Mouse (Mus musculus) lung, adult 10 weeks (tissue): ENCODE measurements around the gene Gstm7. TPM values are rescaled to one million over a fixed set of nuclear protein-coding genes. Genes with fewer than 3 reads are reported as not detected.

ENCODE experiments used
- polyA plus RNA-seq: library from polyadenylated mRNA; stranded (reverse); fragments of 350-450 nt; fragmentation: Illumina TruSeq; extraction: RNeasy Lipid Tissue Mini Kit (QIAGEN cat#74804); gene quantifications from one replicate; pipeline ENCODE4 v1.2.3, GENCODE M21; 2014; ENCODE audit warnings: low read depth, low replicate concordance; ENCODE audit not compliant: insufficient read depth

The Gstm7 gene
- 7.9 TPM for polyA plus RNA-seq

DNA sequence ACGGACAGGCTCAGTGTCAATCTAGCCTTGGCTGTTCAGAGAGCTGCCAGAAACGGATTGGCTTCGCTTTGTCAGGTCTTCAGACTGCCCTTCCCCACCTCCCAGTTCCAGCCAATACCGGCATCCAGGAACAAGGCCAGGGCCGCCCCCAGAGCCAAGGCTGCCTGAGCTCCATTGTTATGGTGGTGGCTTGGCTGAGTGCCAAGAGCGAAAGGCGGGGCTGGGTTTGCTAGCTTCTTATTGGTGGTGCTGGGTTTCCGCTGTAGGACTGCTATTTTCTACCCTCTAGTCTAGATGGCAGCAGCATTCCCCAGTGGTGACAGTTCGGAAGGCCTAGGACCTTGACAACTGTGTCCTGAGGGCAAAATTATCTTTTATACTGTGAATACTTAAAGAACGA is at the start of gene Gstm7:
Gene Gstm7, minus strand, starts transcription at position 148 of the 400 bp plus-strand sequence.

DNA sequence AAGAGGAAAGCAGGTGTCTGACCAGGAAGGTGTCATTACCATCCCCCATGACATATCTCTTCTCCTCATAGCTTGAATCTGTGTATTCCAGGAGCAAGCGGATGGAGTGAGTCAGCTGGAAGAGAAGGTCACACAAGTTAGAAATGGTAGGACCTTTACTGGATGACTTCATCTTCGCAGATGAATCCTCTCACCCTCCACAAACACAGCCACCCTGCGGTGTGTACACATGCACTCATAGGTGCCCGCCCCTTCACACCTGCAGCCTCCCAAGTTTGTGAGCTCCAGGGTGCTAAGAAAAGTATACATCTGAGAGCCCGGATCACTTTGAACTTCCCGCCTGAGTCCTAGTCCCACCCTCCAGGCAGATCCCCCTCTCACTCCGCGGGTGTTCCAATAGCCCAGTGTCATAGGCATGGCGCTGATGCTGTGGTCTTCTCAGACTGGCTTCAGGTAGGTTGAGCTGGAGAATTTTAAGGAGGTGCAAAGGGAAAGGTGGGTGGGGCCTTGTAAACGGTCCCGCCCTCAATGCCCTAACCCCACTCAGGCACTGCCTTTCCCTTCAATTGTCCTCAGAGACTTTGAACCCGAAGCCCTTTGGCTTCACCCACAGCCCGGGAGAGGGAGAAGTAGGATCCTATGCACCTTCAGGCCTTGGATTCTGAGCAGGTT is 37.2 kb upstream of the Gstm7 start, which contains the start of gene Gstm3:
Gene Gstm3, minus strand, starts transcription at position 560 of the 672 bp plus-strand sequence.

DNA sequence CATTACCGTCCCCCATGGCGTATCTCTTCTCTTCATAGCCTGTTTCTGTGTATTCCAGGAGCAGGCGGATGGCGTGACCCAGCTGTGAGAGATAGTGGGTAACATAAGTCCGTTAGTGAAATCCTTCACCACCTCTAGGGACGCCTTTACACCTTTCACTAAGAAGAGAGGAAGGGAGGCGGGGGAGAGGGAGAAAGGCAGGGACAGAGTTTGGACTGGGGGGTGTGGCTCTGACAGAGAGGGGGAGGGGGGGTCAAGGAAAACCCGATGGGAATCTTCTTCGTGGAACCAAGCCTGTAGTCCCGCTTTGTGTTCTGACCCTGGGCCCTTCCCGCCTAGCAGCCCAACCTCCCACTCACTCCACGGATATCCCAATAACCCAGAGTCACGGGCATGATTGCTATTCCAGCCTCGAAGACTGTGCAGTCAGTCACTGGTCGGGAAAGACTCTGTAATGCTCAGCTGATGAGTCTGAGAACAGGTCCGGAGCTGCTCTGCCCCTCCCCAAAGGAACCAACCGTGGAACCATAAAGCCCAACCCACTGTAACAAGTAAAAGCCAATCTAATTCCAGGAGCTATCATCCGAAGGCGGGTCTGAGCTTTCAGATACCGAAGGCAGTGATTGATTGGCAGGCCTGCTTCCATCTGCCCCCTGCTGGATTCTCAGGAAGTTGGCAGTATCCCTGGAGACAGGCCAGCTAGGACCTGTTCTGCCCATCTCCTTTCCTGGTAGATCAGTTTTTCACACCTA is 11.8 kb upstream of the Gstm7 start, which contains the start of gene Gstm6:
Gene Gstm6, minus strand, starts transcription at position 511 of the 752 bp plus-strand sequence.

DNA sequence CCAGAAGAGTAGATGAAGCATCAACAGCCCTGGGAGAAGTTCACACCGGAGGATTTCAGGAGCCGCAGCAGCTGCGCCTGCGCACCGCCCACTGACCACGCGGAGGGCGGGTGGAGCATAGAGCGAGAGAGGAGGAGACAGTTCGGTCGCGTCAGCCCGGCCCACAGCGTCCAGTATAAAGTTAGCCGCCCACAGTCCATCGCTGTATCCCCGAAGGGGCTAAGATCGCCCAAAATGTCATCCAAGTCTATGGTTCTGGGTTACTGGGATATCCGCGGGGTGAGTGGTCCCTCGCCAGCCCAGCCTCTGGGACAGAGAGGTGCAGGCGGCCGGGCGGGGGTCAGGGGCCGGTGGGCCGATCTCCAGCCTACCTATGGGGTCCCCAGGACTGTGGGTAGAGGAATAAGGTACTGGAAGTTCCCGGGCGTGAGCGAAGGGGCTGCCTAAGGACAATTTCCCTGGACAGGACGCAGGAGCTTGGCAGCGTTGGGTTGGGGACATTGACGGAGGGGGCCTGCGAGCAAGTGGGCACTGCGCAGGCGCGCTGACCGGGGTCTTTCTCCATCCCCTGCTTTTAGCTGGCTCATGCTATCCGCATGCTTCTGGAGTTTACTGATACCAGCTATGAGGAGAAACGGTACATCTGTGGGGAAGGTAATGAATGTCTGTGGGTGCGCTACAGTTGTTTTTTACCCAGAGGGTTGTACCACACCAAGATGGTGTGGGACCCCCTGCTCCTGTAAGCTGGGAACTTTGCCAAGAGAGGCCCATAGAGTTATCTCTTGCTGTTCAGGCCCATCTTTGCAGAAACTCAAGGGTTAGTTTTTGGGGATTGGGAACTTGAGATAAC is 35.7 kb downstream of the Gstm7 start, which contains the start of gene Gstm5:
Gene Gstm5, plus strand, starts transcription at position 102 of the 850 bp plus-strand sequence.

GRCm38 (mm10) chr3:107877005-107877404 is 54.6 kb downstream of the Gstm7 start, which contains the start of gene Eps8l3:
Gene Eps8l3 (plus strand): TSS chr3:107877229.

Other genes with a start within 250 kb of the Gstm7 start
- gene Ahcyl1, start 235.3 kb downstream of the Gstm7 start, polyA plus RNA-seq = 30.2 TPM
- gene Csf1, start 171.3 kb downstream of the Gstm7 start, polyA plus RNA-seq = 14.3 TPM
- gene Eps8l3, start 54.6 kb downstream of the Gstm7 start, polyA plus RNA-seq = not detected
- gene Gstm5, start 36.0 kb downstream of the Gstm7 start, polyA plus RNA-seq = 28.6 TPM
- gene Gstm6, start 11.9 kb upstream of the Gstm7 start, polyA plus RNA-seq = 5.0 TPM
- 0.30 TPM for gene Gstm3, start 37.5 kb upstream of the Gstm7 start, polyA plus RNA-seq
- gene Gstm2, start 54.6 kb upstream of the Gstm7 start, polyA plus RNA-seq = 236 TPM
- 591 TPM for gene Gstm1, start 86.2 kb upstream of the Gstm7 start, polyA plus RNA-seq
- gene Gstm4, start 113.1 kb upstream of the Gstm7 start, polyA plus RNA-seq = 15.8 TPM
- 11.1 TPM for gene Ampd2, start 154.8 kb upstream of the Gstm7 start, polyA plus RNA-seq
- not detected for gene Gnat2, start 161.0 kb upstream of the Gstm7 start, polyA plus RNA-seq
- gene Gnai3, start 214.3 kb upstream of the Gstm7 start, polyA plus RNA-seq = 49.2 TPM
- gene Gpr61, start 223.1 kb upstream of the Gstm7 start, polyA plus RNA-seq = not detected